Mouse (Mus musculus) bone marrow macrophage, adult 2 months (primary cell): Measurements from ENCODE around the gene Vsig2.

ENCODE experiments used
- CTCF ChIP-seq: IDR thresholded peaks from 2 replicates; pipeline ENCODE4 v1.5.1; 2012; ENCODE audit warnings: low read depth, mild to moderate bottlenecking, low read length, moderate library complexity
- POLR2A ChIP-seq: IDR thresholded peaks from 2 replicates; pipeline ENCODE4 v1.6.1; 2012; ENCODE audit warnings: mild to moderate bottlenecking, low read depth, low read length, borderline replicate concordance

DNA sequence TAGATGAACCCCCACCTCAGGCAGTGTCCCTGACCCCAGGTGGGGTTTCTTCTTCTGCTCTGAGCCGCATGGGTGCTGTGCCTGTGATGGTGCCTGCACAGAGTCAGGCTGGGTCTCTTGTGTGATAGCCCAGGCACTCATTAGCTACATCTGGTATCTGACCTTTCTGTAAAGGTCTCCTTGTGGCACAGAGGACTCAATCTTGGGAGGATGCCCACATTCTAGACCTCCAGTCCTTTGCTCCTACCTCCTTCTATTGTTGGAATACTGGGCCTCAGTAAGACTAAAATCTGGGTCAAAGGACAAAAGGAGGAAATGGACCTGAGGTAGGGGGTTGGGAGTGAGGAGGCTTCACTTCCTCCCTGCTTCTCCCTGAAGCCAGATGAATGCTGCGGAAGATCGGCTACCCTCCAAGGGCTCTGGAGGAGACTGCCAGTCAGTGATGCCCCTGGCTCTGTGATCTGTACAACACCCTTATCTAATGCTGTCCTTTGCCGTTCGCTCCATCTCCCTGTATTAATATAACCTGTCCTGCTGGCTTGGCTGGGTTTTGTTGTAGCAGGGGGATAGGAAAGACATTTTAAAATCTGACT lies 1.3 kb upstream of the Vsig2 start:
- TF ChIP-seq CTCF (no peak), POLR2A (no peak)
